Mouse (Mus musculus) thymus, adult 2 months (tissue): ENCODE data around the gene Guca2a.

Experiments used
- CTCF ChIP-seq: fragments of 200-500 bp; IDR thresholded peaks from 2 replicates; pipeline ENCODE4 v1.5.1; 2012; ENCODE audit warnings: mild to moderate bottlenecking, control low read depth, low read length, moderate library complexity, borderline replicate concordance; ENCODE audit not compliant: control insufficient read depth, poor library complexity, insufficient read depth; ENCODE audit errors: extremely low read depth
- POLR2A ChIP-seq: fragments of 200-500 bp; IDR thresholded peaks from 2 replicates; pipeline ENCODE4 v1.6.1; 2012; ENCODE audit warnings: mild to moderate bottlenecking, low read length, control low read depth, moderate library complexity; ENCODE audit not compliant: control insufficient read depth, poor library complexity, insufficient read depth; ENCODE audit errors: extremely low read depth

DNA sequence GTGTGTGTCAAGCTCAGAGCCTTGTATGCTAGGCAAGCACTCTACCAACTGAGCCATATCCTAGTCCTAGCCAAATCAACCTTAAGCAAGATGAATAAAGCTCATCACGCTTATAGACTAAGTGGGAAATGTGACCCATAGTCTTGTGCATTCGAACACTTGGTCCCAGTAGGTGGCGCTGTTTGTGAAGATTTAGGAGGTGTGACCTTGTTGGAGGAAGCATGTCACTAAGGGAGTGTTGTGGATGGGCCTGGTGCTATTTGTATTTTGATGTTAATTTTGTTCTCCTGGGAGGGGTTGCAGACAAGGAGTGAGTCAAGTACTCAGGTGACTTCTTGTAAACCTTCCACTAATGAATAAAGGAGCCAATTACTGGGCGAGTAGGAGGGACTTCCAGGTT, 5.2 kb downstream of the Guca2a start:
- TF ChIP-seq POLR2A (no peak), CTCF (no peak)
